Mouse (Mus musculus) embryonic fibroblast, embryonic 13.5 days (primary cell): Measurements from ENCODE around the gene Ttc28.

Experiments
- CTCF ChIP-seq: IDR thresholded peaks from 2 replicates; pipeline ENCODE4 v1.5.1; 2011; ENCODE audit warnings: mild to moderate bottlenecking, control low read depth, low read length, moderate library complexity, borderline replicate concordance; ENCODE audit not compliant: insufficient read depth
- POLR2A ChIP-seq: IDR thresholded peaks from 2 replicates; pipeline ENCODE4 v1.6.1; 2011; ENCODE audit warnings: low read depth, mild to moderate bottlenecking, control low read depth, low read length, moderate library complexity

DNA sequence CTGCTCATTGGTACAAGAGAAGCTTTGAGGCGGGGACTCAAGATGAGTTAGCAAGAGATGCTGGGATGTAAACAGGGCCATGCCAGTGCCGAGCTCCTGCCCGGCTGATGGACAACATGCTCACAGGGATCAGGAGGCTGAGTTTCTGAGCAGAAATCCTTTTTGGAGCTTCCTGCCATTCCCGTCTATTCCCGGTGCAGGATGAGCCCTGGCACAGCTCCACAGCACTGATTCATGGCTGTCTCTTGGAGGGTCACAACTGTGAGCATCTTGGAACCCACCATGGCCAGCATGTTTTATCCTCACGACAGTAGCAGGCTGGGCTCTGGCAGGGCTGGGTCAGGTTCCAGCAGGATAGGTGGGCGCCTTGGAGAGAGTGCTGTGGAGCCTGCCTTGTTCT is 384.9 kb downstream of the Ttc28 start:
- TF ChIP-seq POLR2A: no peak
- no peak for TF ChIP-seq CTCF
